Mouse (Mus musculus): Measurements from ENCODE around the gene Gfod2.

Gfod2 gene

DNA sequence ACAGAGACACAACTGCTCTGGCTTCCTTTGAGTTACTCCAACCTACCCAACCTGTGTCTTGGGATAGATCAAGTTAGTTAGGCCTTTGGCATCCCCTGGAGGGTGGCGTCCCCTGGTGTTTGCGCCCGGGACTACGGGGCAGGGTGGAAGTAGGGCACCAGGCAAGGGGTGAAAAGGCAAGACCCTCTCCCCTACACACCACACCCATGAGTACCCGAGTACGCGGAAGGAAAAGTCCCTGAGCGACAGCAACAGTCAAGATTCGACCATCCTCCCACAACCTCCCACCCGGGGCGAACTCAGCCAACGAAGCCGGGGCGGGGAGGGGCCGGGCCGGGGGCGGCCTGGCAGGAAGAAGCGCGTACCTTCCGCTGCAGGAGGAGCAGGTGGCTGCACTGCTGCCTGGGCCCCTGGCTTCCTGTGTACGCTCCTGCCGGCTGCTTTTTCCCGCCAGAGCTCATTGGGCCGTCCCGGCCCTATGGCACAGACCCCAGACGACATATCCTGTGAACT is 72.6 kb downstream of the Gfod2 start, which contains the start of gene Carmil2:
Gene Carmil2 (plus strand): TSS at position 479 of the 513 bp plus-strand sequence.
- peak; percentile 87 for DNase-seq (ENCODE audit: low read depth, low spot score)

DNA sequence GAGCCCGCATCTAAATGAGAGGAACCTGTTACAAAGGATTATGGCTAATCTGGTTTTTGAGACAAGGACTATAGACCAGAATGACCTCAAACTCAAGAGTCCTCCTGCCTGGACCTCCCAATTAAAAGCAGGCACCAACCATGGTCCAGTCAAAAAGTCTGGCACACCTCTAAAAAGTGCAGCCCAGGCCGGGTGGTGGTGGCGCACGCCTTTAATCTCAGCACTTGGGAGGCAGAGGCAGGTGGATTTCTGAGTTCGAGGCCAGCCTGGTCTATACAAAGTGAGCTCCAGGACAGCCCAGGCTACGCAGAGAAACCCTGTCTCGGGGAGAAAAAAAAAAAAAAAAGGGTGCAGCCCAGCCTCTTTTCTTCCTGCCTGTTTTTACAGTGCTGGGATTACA is 73.1 kb downstream of the Gfod2 start:
- no peak for DNase-seq (ENCODE audit: low read depth, low spot score)

DNA sequence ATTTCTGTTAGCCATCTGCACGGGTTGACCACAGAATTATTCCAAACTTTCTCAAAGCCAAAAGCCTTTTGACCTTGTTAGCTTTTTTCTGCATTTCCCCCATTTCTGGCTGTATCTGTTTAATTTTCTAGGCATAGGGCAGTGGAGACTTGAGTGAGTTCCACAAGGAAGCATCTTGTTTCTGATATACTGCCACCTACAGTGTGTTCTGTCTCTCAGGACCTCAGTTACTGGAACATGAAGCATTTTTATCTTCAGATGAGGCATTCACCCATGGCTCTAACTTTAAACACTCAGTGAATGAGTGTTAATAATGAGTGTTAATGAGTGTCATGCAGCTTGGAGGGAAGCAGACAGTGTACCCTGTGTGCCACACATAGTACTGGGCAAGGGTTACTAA is 80.6 kb downstream of the Gfod2 start:
- no peak for DNase-seq (ENCODE audit: low read depth, low spot score)
